Mouse (Mus musculus): ENCODE data around the gene Cyfip1. TPM values are rescaled to one million over a fixed set of nuclear protein-coding genes. Genes with fewer than 3 reads are reported as not detected.

Cyfip1 gene
- total RNA-seq, 2 experiments from 2014 or later = 37.3 to 42.1 TPM

DNA sequence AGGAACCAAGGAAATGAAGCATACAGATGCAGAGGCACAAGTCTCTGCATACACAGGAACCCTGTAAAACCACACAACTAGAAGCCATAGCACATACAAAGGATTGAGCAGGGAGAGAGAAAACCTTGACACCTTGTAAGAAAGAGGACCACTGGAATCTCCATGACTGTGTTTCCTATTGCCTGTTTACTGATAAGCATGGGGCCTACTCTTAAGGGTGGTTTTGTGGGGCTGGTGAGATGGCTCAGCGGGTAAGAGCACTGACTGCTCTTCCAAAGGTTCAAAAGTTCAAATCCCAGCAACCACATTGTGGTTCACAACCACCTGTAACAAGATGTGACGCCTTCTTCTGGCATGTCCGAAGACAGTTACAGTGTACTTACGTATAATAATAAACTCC is 85.7 kb downstream of the Cyfip1 start:
- intact Hi-C loops (cut with DNase I) = no loop called here
- no peak for DNase-seq (ENCODE audit: low spot score)

DNA sequence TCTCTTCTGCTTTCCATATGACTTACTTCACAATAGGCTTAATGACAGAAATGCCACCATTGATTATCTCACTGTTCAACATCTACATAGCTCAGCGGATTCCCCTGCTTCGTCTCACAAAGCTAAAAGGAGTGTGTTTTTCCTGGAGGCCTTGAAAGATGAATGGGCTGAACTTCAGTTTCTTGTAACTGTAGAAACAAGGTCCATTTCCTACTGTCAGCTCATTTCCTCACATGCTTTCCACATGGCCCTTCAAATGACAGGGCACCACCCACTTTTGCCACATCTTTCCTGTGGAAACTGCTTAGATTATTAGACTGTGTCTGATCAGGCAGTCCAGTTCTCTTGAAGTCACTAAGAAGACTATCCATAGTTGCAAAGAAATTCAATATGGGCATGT is 87.1 kb downstream of the Cyfip1 start:
- DNase-seq (ENCODE audit: low spot score) = no peak
- intact Hi-C loops (cut with DNase I) = no loop called here

DNA sequence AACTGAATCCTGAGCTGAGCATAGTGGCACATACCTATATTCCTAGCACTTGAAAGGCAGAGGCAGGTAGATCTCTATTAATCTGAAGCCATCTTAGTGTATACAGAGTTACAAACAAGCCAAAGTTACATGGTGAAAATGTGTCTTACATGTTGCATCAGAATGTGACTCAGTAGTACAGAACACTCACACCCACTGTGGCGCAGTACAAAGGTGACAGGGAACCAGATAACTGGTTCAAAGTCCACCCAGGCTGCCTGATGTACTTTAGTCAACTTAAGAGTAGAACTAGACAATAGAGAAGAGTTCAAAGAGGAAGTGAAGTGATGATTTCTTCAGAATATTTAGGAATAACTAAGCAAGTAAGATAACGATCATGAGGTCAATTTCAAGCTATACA is 93.5 kb downstream of the Cyfip1 start:
- no peak for DNase-seq (ENCODE audit: low spot score)
- intact Hi-C loops (cut with DNase I) = no loop called here

DNA sequence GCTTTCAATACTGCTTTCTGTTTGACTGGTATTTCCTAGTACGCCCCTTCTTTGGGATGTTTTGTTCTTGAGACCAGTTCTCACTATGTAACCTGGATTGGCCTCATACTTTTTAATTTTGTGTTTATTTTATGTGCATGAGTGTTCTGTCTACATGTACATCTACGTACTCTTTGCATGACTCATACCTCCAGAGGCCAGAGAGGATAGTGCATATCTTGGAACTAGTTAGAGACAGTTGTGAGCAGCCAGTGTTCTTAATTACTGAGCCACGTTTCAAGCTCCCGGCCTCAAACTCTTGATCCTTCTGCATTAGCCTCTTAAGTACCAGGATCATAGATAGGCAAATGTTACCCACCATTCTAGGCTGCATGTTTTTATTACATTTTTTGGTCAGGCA is 96.8 kb downstream of the Cyfip1 start:
- no peak for DNase-seq (ENCODE audit: low spot score)
- intact Hi-C loops (cut with DNase I) = no loop called here

DNA sequence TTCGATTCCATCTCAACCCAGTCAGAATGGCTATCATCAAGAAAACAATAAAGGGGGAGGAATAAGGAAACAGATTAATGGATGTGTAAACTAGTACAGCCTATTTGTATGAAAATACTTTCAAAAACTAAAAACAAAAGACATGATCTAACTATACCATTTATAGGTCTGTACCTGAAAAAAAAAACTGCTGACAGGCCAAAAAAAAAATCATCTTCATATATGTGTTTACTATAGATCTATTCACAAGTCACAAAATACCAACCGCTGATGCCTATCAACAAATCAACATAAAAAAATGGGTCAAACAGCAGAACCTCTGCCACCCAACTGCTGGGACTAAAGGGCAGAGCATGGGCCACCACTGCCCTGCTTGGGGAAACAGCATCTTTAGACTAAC is 114.5 kb downstream of the Cyfip1 start:
- no peak for DNase-seq (ENCODE audit: low spot score)
- intact Hi-C loops (cut with DNase I) = loop anchor here (2.0 kb wide), 1 partner anchor 15 kb away; no protein-coding TSS in a partner anchor

DNA sequence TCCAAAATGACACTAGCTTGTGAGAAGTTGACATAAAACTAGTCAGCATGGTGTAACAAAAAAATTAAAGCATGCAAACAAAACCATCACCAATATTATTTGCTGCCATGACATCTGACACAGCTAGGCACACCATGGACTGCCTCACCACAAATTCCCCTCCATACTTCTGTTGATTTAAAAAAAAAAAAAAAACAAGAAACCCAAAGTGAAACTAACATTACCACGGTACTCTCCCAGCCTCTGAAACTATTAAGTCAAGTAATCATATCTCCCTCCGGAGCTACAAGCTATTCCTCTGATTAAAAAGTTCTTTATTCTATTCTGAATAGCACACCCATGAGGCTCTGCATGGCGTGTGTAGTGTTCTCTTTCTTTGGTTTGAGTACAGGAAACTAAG is 115.6 kb downstream of the Cyfip1 start:
- intact Hi-C loops (cut with DNase I) = loop anchor here (2.0 kb wide), 1 partner anchor 16 kb away; no protein-coding TSS in a partner anchor

DNA sequence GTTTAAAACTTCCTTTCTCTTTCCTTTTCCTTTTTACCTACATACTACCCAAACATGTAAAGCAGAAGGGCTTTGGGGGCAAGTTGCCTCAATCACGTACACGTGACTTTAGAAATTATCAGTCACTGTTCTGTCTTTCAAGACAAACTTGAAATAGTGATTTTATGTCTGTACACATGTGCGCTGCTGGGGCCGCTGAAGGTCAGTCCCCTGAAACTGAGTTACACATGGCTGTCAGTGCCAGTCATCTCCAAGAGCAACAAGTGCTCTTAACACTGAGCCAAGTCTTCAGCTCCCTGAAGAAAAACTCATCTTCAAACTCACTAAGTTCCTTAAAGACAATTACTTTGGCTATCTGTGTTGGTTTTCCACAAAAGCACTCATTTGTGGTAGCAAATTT is 116.4 kb downstream of the Cyfip1 start:
- intact Hi-C loops (cut with DNase I) = loop anchor here (2.0 kb wide), 1 partner anchor 17 kb away; no protein-coding TSS in a partner anchor

More for the DNA sequence above, 115.6 kb downstream of the Cyfip1 start:
- DNase-seq (ENCODE audit: low spot score) = no peak

DNA sequence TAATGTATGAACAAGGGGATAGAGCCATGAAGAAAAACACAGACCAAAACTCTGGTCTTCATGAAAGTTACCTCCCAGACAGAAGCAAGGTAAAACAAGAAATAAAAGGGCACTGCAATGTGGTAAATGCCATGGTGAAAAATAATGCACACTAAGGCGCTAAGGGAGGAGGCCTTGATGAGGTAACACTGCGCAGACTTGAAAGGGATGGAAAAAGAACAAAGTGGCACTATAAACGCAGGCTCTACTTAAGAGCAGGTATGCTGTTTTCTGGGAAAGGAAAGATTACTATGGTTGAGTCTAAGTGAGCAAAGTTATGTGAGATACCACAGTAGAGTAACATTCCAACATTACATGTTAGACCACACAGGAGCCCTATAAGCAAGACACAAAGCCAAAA is 118.3 kb downstream of the Cyfip1 start:
- intact Hi-C loops (cut with DNase I) = loop anchor here (5.0 kb wide), 1 partner anchor 88 kb away; no protein-coding TSS in a partner anchor
- DNase-seq (ENCODE audit: low spot score) = no peak

More for the DNA sequence above, 116.4 kb downstream of the Cyfip1 start:
- no peak for DNase-seq (ENCODE audit: low spot score)

DNA sequence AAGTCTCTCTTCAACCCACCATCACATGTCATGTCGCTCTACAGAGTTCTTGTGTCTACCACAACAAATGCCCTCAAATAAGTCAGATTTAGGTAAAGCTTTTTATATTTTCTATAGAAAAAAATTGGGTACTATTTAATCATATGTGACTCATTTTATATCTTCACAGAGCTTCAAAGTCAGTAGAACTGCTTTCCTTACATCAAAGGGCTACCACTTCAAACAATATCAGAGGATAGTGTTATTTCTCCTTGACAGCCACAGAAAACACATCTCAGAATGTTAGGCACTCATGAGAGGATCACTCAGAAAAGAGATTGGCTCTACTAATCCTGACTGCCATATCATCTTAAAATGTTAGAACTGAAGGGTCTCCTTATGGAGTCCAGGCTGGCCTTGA is 119.0 kb downstream of the Cyfip1 start:
- intact Hi-C loops (cut with DNase I) = loop anchor here (5.0 kb wide), 1 partner anchor 87 kb away; no protein-coding TSS in a partner anchor
- DNase-seq (ENCODE audit: low spot score) = no peak

DNA sequence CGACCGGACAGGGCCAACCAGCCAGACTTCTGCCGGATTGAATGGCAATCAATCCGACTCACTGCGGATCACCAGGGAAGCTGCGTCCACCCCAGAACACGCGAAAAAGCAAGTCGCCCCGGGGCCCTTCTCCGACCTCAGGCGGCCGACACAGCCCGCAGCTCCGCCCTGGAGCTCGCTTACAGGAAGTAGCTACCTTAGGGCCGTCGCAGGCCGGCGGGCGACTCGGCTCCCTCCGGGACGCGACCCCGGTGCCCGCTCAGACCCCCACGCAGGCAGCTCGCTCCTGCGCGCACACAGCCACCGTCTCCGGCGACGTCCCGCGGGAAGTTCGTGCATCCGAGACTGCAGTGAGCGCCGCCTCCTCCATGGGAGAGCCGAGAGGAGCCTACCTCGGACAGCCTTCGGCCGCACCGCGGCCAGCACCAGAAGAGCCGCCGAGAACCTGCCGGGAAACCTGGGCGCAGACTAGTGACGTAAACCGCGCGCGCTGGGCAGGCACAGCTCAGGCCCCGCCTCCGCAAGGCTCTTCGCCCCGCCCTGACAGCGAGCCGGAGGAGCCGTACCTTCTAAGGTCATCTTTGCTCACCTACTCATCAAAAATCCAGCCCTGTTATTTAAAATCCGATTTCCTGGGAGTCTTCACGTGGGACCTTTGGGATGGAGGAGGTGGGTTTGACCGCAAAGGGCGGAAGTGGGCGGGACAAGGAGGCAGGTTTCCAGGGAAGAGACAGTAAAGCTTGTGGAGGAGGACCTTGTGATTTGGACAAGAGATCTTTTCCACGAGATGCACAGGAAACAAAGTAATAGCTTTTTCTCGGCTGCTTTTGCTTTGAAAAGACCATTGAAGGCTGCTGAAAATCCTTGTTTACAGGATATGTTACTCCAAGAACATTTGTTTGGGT is 120.7 kb downstream of the Cyfip1 start, which contains the start of gene Nipa2:
Nipa2 (minus strand) TSS at position 473 of the 905 bp plus-strand sequence.
- DNase-seq (ENCODE audit: low spot score) = peak; percentile 81
- intact Hi-C loops (cut with DNase I) = loop anchor here (5.0 kb wide), 1 partner anchor 85 kb away; no protein-coding TSS in a partner anchor

DNA sequence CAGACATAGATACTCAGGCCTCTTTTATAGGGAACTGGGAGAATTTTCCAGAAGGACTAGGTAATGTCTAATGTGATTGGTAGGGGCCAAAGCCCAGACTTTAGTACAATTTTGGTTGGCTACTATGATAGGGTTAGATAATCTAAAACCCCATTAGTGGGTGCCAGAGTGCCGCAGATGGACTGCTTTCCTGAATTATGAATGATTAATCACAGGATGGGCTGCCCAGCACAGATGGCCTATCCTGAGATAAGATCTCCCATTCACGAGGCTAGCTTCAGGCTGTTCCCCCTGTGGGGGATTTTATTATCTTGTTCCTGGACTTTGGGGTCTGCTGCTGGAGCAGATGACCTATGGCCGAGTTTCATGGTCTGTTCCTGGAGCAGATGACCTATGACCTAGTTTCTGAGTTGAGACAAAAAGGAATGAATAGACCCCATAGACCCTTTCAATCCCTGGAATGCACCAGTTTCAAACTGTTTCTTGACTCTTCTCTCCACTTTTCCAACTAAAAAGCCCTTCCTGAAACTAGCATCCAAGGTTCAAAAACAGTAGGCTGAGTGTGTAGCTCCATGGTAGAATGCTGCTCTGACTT is 125.4 kb downstream of the Cyfip1 start:
- DNase-seq (ENCODE audit: low spot score) = no peak
- intact Hi-C loops (cut with DNase I) = no loop called here

DNA sequence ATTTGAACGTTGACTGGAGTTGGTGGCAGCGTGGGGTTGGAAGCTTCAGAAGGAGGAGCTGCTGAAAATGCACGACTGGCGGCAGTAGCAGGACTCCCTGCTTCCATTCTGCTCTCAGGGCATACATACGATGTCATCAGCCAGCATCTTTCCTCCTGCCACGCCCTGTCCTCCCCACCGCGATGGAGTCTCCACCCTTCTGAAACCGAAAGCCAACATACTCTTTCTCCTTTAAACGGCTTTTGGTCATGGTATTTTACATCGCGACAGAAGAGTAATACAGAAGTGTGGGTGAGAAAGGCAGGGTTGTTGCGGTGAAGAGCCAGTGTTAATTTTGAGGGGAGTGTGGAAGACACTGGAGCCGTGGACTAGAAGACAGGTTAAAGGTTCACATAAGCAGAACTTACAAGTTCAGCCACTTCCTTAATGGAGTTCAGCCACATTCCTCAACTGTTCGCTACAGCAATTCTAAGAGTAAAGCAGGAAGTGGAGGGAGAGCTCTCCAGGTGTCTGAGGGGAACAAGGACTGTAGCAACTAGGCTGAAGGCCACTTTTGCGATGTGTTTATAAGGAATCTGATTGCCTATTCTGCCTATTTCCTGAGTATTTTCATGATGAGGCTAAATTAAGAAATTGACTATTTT is 126.8 kb downstream of the Cyfip1 start:
- DNase-seq (ENCODE audit: low spot score) = peak; percentile 4
- intact Hi-C loops (cut with DNase I) = no loop called here

DNA sequence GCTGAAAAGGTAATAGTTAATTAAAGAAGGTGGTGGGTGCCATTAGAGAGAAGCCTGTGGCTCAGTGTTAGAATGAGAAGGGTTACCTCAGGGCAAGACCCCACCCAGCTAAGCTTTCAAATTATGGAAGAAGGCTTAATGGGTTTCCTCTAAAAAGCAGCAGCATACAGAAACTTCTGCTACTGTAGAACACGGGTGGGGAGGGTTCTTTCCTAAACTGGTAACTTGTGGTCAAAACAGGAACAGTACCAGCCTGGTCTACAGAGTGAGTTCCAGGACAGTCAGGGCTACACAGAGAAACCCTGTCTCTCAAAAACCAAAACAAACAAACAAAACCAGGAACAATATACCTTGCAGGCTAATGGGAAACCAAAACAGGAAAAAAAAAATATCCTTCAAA is 127.9 kb downstream of the Cyfip1 start:
- intact Hi-C loops (cut with DNase I) = no loop called here
- DNase-seq (ENCODE audit: low spot score) = no peak

DNA sequence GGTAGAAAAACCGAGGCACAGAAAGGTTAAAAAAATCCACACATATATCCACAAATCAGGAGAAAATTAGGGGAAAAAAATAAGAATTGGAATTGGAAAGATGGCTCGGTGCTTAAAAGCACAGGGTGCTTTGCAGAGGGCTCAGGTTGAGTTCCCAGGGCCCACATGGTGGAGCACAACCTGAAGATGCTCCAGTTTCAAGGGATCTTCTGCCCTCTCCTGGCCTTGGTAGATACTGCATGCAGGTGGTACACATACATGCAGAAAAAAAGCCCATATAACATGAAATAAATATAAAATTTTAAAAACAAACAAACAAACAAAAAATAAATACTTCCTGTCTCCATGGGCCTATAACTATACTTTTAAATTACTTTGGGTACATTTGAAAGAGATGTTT is 132.9 kb downstream of the Cyfip1 start:
- no peak for DNase-seq (ENCODE audit: low spot score)
- intact Hi-C loops (cut with DNase I) = no loop called here

DNA sequence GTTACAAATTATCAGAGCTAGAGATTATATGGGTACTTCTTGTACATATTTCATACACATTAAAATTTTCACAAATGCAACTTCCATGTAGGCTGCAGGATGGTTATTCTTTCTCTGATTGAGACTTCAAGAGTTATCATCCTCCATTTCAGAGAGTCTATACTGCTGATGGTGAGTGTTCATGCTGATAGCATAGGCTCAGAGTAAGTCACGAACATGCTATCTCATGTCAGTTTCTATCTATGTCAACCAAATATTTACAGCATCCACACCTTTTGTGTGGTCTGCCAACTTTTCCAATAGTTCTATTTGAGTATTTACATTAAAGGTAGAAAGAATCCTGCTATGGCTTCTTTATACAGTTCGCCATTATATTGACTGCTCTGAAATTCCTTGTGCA is 140.0 kb downstream of the Cyfip1 start:
- DNase-seq (ENCODE audit: low spot score) = no peak
- intact Hi-C loops (cut with DNase I) = no loop called here

Other genes starting within 250 kb of the Cyfip1 start
- gene Siglech, start 73.6 kb upstream of the Cyfip1 start, total RNA-seq (2021) = under 1 TPM; 0.16 to 0.31 TPM
- 10 to 100 TPM; 10.6 to 11.0 TPM for gene Tubgcp5, start 47.6 kb upstream of the Cyfip1 start, total RNA-seq (2021)
- gene Nipa2, start 120.7 kb downstream of the Cyfip1 start, total RNA-seq (2021) = 10 to 100 TPM; 32.1 to 43.5 TPM
- 1 to 10 TPM; 5.1 to 5.7 TPM for gene Nipa1, start 178.2 kb downstream of the Cyfip1 start, total RNA-seq (2021)
- 10 to 100 TPM; 38.7 to 41.4 TPM for gene Herc2, start 208.5 kb downstream of the Cyfip1 start, total RNA-seq (2021)

Measured in heart, postnatal 25 days (tissue).